Mouse (Mus musculus): ENCODE data around the gene Lrrc74a. TPM values are rescaled to one million over a fixed set of nuclear protein-coding genes. Genes with fewer than 3 reads are reported as not detected.

Lrrc74a gene
- total RNA-seq, 2 experiments from 2014 or later = not detected

GRCm38 (mm10) chr12:86806031-86806922 lies 72.1 kb downstream of the Lrrc74a start:
- Histone ChIP-seq H3K4me3 (no peak overlapping the region), H3K27ac (peak overlapping the region; percentile 94)
- DNase-seq (ENCODE audit: low spot score in 2 of 2) = peak in 1 of 2 experiments; percentile 56
- TF ChIP-seq CTCF (conservative IDR thresholded peaks at IDR 0.05) = no peak

GRCm38 (mm10) chr12:86806923-86807794 lies 73.0 kb downstream of the Lrrc74a start:
- no peak for TF ChIP-seq CTCF (conservative IDR thresholded peaks at IDR 0.05)
- H3K27ac ChIP-seq = peak overlapping the region; percentile 94
- peak; percentile 57 to 85 for DNase-seq (ENCODE audit: low spot score in 2 of 2)
- no peak overlapping the region for H3K4me3 ChIP-seq

GRCm38 (mm10) chr12:86807795-86808128 lies 73.6 kb downstream of the Lrrc74a start:
- no peak for DNase-seq (ENCODE audit: low spot score in 2 of 2)
- TF ChIP-seq CTCF (conservative IDR thresholded peaks at IDR 0.05) = no peak
- H3K27ac ChIP-seq = peak overlapping the region; percentile 94
- H3K4me3 ChIP-seq = no peak overlapping the region

GRCm38 (mm10) chr12:86808856-86809255 lies 74.7 kb downstream of the Lrrc74a start:
- no peak for DNase-seq (ENCODE audit: low spot score in 2 of 2)
- TF ChIP-seq CTCF (conservative IDR thresholded peaks at IDR 0.05) = no peak
- H3K4me3 ChIP-seq = no peak overlapping the region
- H3K27ac ChIP-seq = peak overlapping the region; percentile 85

GRCm38 (mm10) chr12:86810040-86810439 lies 75.9 kb downstream of the Lrrc74a start:
- peak overlapping the region; percentile 85 for H3K27ac ChIP-seq
- DNase-seq (ENCODE audit: low spot score in 2 of 2) = no peak
- no peak overlapping the region for H3K4me3 ChIP-seq
- peak; percentile 28; the same call in 1 of the 2 replicates for TF ChIP-seq CTCF (conservative IDR thresholded peaks at IDR 0.05)

GRCm38 (mm10) chr12:86810725-86811444 lies 76.7 kb downstream of the Lrrc74a start:
- TF ChIP-seq CTCF (conservative IDR thresholded peaks at IDR 0.05) = no peak
- DNase-seq (ENCODE audit: low spot score in 2 of 2) = no peak
- Histone ChIP-seq H3K27ac (peak overlapping the region; percentile 85), H3K4me3 (no peak overlapping the region)

GRCm38 (mm10) chr12:86812782-86813181 lies 78.6 kb downstream of the Lrrc74a start:
- TF ChIP-seq CTCF (conservative IDR thresholded peaks at IDR 0.05) = no peak
- peak overlapping the region; percentile 67; the same call in 1 of the 2 replicates for H3K27ac ChIP-seq
- H3K4me3 ChIP-seq = no peak overlapping the region
- no peak for DNase-seq (ENCODE audit: low spot score in 2 of 2)

Other genes starting within 250 kb of the Lrrc74a start
- 10 to 100 TPM; 40.4 to 41.8 TPM for gene Vash1, start 55.7 kb upstream of the Lrrc74a start, total RNA-seq (2021)
- 1 to 10 TPM; 5.6 to 5.8 TPM for gene Angel1, start 7.9 kb upstream of the Lrrc74a start, total RNA-seq (2021)
- gene Irf2bpl, start 150.4 kb downstream of the Lrrc74a start, total RNA-seq (2021) = 10 to 100 TPM; 69.8 to 70.2 TPM
- gene Cipc, start 212.7 kb downstream of the Lrrc74a start, total RNA-seq (2021) = 10 to 100 TPM; 73.4 to 83.6 TPM